Mouse (Mus musculus): ENCODE measurements around the gene Galnt12.
A peak's percentile ranks its signal among the peaks of the same experiment; 100 is the strongest.

The Galnt12 gene

GRCm38 (mm10) chr4:47093161-47093560 lies 1.5 kb downstream of the Galnt12 start:
- no peak for DNase-seq (ENCODE audit: extremely low spot score, low read depth, low spot score)

GRCm38 (mm10) chr4:47093647-47094046 lies 1.9 kb downstream of the Galnt12 start:
- DNase-seq (ENCODE audit: extremely low spot score, low read depth, low spot score) = no peak

- DNase-seq (ENCODE audit: extremely low spot score, low read depth, low spot score) = no peak
Observed at GRCm38 (mm10) chr4:47103561-47103960, 11.9 kb downstream of the Galnt12 start.

GRCm38 (mm10) chr4:47111885-47112284 lies 20.2 kb downstream of the Galnt12 start:
- DNase-seq (ENCODE audit: extremely low spot score, low read depth, low spot score) = no peak

- no peak for DNase-seq (ENCODE audit: extremely low spot score, low read depth, low spot score)
Observed at GRCm38 (mm10) chr4:47112560-47112959, 20.9 kb downstream of the Galnt12 start.

GRCm38 (mm10) chr4:47122051-47122706 lies 30.5 kb downstream of the Galnt12 start:
- DNase-seq (ENCODE audit: extremely low spot score, low read depth, low spot score) = peak; percentile 53

- DNase-seq (ENCODE audit: extremely low spot score, low read depth, low spot score) = no peak
Observed at GRCm38 (mm10) chr4:47124140-47124711, 32.5 kb downstream of the Galnt12 start.

- no peak for DNase-seq (ENCODE audit: extremely low spot score, low read depth, low spot score)
Observed at GRCm38 (mm10) chr4:47128515-47128914, 36.8 kb downstream of the Galnt12 start.

GRCm38 (mm10) chr4:47129572-47129971 lies 37.9 kb downstream of the Galnt12 start:
- no peak for DNase-seq (ENCODE audit: extremely low spot score, low read depth, low spot score)

- DNase-seq (ENCODE audit: extremely low spot score, low read depth, low spot score) = no peak
Observed at GRCm38 (mm10) chr4:47130111-47131050, 38.7 kb downstream of the Galnt12 start.

- DNase-seq (ENCODE audit: extremely low spot score, low read depth, low spot score) = no peak
Observed at GRCm38 (mm10) chr4:47131931-47132330, 40.2 kb downstream of the Galnt12 start.

- DNase-seq (ENCODE audit: extremely low spot score, low read depth, low spot score) = no peak
Observed at GRCm38 (mm10) chr4:47132413-47132812, 40.7 kb downstream of the Galnt12 start.

- no peak for DNase-seq (ENCODE audit: extremely low spot score, low read depth, low spot score)
Observed at GRCm38 (mm10) chr4:47136699-47137101, 45.0 kb downstream of the Galnt12 start.

- DNase-seq (ENCODE audit: extremely low spot score, low read depth, low spot score) = no peak
Observed at GRCm38 (mm10) chr4:47137479-47137878, 45.8 kb downstream of the Galnt12 start.

GRCm38 (mm10) chr4:47138411-47138810 lies 46.7 kb downstream of the Galnt12 start:
- DNase-seq (ENCODE audit: extremely low spot score, low read depth, low spot score) = no peak

- DNase-seq (ENCODE audit: extremely low spot score, low read depth, low spot score) = peak; percentile 31
Observed at GRCm38 (mm10) chr4:47138967-47139777, 47.5 kb downstream of the Galnt12 start.

GRCm38 (mm10) chr4:47140301-47140700 lies 48.6 kb downstream of the Galnt12 start:
- no peak for DNase-seq (ENCODE audit: extremely low spot score, low read depth, low spot score)

- DNase-seq (ENCODE audit: extremely low spot score, low read depth, low spot score) = no peak
Observed at GRCm38 (mm10) chr4:47141444-47142154, 49.9 kb downstream of the Galnt12 start.

GRCm38 (mm10) chr4:47143849-47144248 lies 52.1 kb downstream of the Galnt12 start:
- no peak for DNase-seq (ENCODE audit: extremely low spot score, low read depth, low spot score)

GRCm38 (mm10) chr4:47145341-47145740 lies 53.6 kb downstream of the Galnt12 start:
- DNase-seq (ENCODE audit: extremely low spot score, low read depth, low spot score) = no peak
